Mouse (Mus musculus) right cerebral cortex, adult 18-20 months (tissue): ENCODE measurements around the gene Gm28043.
"Not testable (repeated sequence)": the region's sequence is repeated elsewhere in the genome, so short reads cannot be mapped to it uniquely, and the experiment has no call there.

Experiments
- DNase-seq: peaks from one replicate; pipeline ENCODE4 v3.0.0; 2022; ENCODE audit warnings: mixed read lengths

Gm28043 gene

GRCm38 (mm10) chr17:29682261-29682660 is 67.6 kb downstream of the Gm28043 start:
- DNase-seq, result no peak

GRCm38 (mm10) chr17:29683127-29683526 is 68.5 kb downstream of the Gm28043 start:
- no peak for DNase-seq

- no peak for DNase-seq
Measured at GRCm38 (mm10) chr17:29684275-29684674, 69.6 kb downstream of the Gm28043 start.

GRCm38 (mm10) chr17:29686771-29687170 is 72.1 kb downstream of the Gm28043 start:
- no peak for DNase-seq

- no peak for DNase-seq
Measured at GRCm38 (mm10) chr17:29687373-29687772, 72.7 kb downstream of the Gm28043 start.

GRCm38 (mm10) chr17:29688610-29689009 is 73.9 kb downstream of the Gm28043 start:
- DNase-seq, result no peak

- DNase-seq, result no peak
Measured at GRCm38 (mm10) chr17:29690257-29690656, 75.6 kb downstream of the Gm28043 start.

GRCm38 (mm10) chr17:29692827-29693226 is 78.2 kb downstream of the Gm28043 start:
- DNase-seq, result no peak

- DNase-seq, result no peak
Measured at GRCm38 (mm10) chr17:29693571-29693970, 78.9 kb downstream of the Gm28043 start.

GRCm38 (mm10) chr17:29694516-29694915 is 79.8 kb downstream of the Gm28043 start:
- no peak for DNase-seq

GRCm38 (mm10) chr17:29696940-29697339 is 82.3 kb downstream of the Gm28043 start:
- no peak for DNase-seq

- DNase-seq, result no peak
Measured at GRCm38 (mm10) chr17:29698421-29698820, 83.7 kb downstream of the Gm28043 start.

GRCm38 (mm10) chr17:29700573-29700972 is 85.9 kb downstream of the Gm28043 start:
- DNase-seq, result no peak

- DNase-seq, result no peak
Measured at GRCm38 (mm10) chr17:29702938-29703710, 88.4 kb downstream of the Gm28043 start.

- DNase-seq, result peak; percentile 44
Measured at GRCm38 (mm10) chr17:29704781-29705180, 90.1 kb downstream of the Gm28043 start.

GRCm38 (mm10) chr17:29705881-29706280 is 91.2 kb downstream of the Gm28043 start:
- no peak for DNase-seq

- no peak for DNase-seq
Measured at GRCm38 (mm10) chr17:29706981-29707545, 92.4 kb downstream of the Gm28043 start.

GRCm38 (mm10) chr17:29708783-29709182 is 94.1 kb downstream of the Gm28043 start:
- no peak for DNase-seq

GRCm38 (mm10) chr17:29710562-29711044 is 95.9 kb downstream of the Gm28043 start:
- DNase-seq, result peak; percentile 49

- peak; percentile 43 for DNase-seq
Measured at GRCm38 (mm10) chr17:29711076-29711744, 96.5 kb downstream of the Gm28043 start.

- no peak for DNase-seq
Measured at GRCm38 (mm10) chr17:29711745-29712431, 97.2 kb downstream of the Gm28043 start.

GRCm38 (mm10) chr17:29712565-29712964 is 97.9 kb downstream of the Gm28043 start:
- no peak for DNase-seq

- not testable (repeated sequence) for DNase-seq
Measured at GRCm38 (mm10) chr17:29713734-29714133, 99.1 kb downstream of the Gm28043 start.
